Mouse (Mus musculus) E14TG2a.4 (cell line): Measurements from ENCODE around the gene Prm1.

Source experiments
- CTCF ChIP-seq: conservative IDR thresholded peaks from 2 replicates; pipeline ENCODE4 v1.5.1; 2014; ENCODE audit warnings: low read length
- NANOG ChIP-seq: IDR thresholded peaks from 2 replicates; pipeline ENCODE4 v1.6.1; 2014; ENCODE audit warnings: borderline replicate concordance, low read length, mixed read lengths
- POU5F1 ChIP-seq: IDR thresholded peaks from 2 replicates; pipeline ENCODE4 v1.6.1; 2014; ENCODE audit warnings: low read length, borderline replicate concordance

DNA sequence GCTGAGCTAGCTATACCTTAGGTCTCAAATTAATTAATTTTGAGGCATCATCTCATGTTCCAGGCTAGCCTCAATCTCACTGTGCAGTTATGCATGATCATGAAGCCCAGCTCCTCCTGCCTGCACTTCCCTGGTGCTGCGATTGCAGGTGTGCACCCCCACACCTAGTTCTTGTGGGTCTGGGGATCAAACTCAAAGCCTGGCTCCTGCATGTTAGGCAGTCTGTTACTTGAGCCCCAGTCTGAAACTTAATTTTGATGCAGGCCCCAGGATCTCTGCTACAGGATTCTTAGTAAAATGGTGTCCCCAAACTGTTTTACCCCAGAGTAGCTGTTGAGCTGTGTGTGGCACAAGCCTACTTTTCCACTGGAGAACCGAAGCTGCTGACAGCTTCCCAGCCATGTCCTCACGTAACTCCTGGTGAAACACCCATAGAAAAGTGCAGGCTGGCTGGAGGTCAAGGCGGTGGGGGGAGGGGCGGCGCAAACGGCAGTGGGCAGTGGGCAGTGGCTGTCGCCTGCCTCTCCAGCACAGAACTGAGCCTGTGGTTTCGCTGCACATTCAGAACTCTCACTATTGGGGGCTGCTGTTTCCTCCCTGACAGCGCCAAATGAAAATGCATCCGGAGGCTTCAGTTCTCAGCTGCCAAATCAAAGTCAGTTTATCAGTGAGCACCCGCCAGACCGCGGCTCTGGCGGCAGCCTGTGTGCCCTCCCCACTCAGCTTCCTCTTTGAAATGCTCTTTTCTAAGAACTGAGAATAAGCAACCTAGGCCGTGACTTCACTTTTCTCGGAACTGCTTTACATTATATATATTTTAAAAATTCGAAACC lies 38.1 kb upstream of the Prm1 start:
- no peak for TF ChIP-seq CTCF
- no peak for TF ChIP-seq POU5F1
- no peak for TF ChIP-seq NANOG
